Mouse (Mus musculus) megakaryocyte, adult 5-6 weeks (primary cell): Measurements from ENCODE around the gene Cybc1. TPM values are rescaled to one million over a fixed set of nuclear protein-coding genes. Genes with fewer than 3 reads are reported as not detected.

ENCODE experiments used
- ATAC-seq: 2 replicates; pipeline ENCODE4 v1.8.0; 2016; ENCODE audit warnings: mild to moderate bottlenecking, inconsistent platforms; ENCODE audit not compliant: poor library complexity, severe bottlenecking
- total RNA-seq, 2 experiments: library from RNA; stranded (forward) in 1 of 2; stranded (reverse) in 1 of 2; fragments of 153-499, 151-499 nt in 1 of 2; fragments of 221-1000, 200-1000 nt in 1 of 2; gene quantifications; 2 replicates each; pipeline versions ENCODE4 v1.2.3 to v1.2.4; 2015 to 2017

The Cybc1 gene
- total RNA-seq (2015) (65.8 and 70.5 TPM in 2 replicates), total RNA-seq (2017) (59.2 and 71.8 TPM in 2 replicates)

GRCm38 (mm10) chr11:121229018-121229439, at the start of gene Cybc1:
Cybc1 (minus strand) TSS chr11:121229322.
- peak; percentile 93 for ATAC-seq

- ATAC-seq = peak; percentile 66
Observed at GRCm38 (mm10) chr11:121278011-121278410, 48.9 kb upstream of the Cybc1 start.

GRCm38 (mm10) chr11:121277516-121277915, 48.4 kb upstream of the Cybc1 start:
- ATAC-seq = peak; percentile 75

GRCm38 (mm10) chr11:121261074-121261473, 32.0 kb upstream of the Cybc1 start:
- ATAC-seq = no peak

- 0 out of 2 replicates have a peak, but pooled peaks have one; percentile 16 for ATAC-seq
Observed at GRCm38 (mm10) chr11:121260211-121260906, 31.2 kb upstream of the Cybc1 start.

- ATAC-seq = peak; percentile 99
Observed at GRCm38 (mm10) chr11:121259160-121260100, 30.3 kb upstream of the Cybc1 start, which contains the start of gene Foxk2. Foxk2 (plus strand) TSS chr11:121259990.

- ATAC-seq = no peak
Observed at GRCm38 (mm10) chr11:121250196-121250595, 21.1 kb upstream of the Cybc1 start.

- ATAC-seq = no peak
Observed at GRCm38 (mm10) chr11:121239669-121240068, 10.5 kb upstream of the Cybc1 start.

- ATAC-seq = peak; percentile 34
Observed at GRCm38 (mm10) chr11:121237345-121238128, 8.4 kb upstream of the Cybc1 start.

GRCm38 (mm10) chr11:121236564-121237344, 7.6 kb upstream of the Cybc1 start, which contains the start of gene Narf:
Narf (plus strand) TSS chr11:121237253.
- ATAC-seq = peak; percentile 88

- ATAC-seq = no peak
Observed at GRCm38 (mm10) chr11:121235475-121236238, 6.5 kb upstream of the Cybc1 start.

- ATAC-seq = no peak
Observed at GRCm38 (mm10) chr11:121232706-121233105, 3.6 kb upstream of the Cybc1 start.

- ATAC-seq = no peak
Observed at GRCm38 (mm10) chr11:121231628-121232291, 2.6 kb upstream of the Cybc1 start.

- ATAC-seq = no peak
Observed at GRCm38 (mm10) chr11:121231191-121231590, 2.1 kb upstream of the Cybc1 start.

- ATAC-seq = peak; percentile 62
Observed at GRCm38 (mm10) chr11:121228129-121229017, 749 bp downstream of the Cybc1 start.

- ATAC-seq = no peak
Observed at GRCm38 (mm10) chr11:121221321-121222010, 7.7 kb downstream of the Cybc1 start.

- no peak for ATAC-seq
Observed at GRCm38 (mm10) chr11:121220771-121221170, 8.4 kb downstream of the Cybc1 start.
